ENCODE assay signal across 20 mouse cellular contexts in the genomic region with DNA sequence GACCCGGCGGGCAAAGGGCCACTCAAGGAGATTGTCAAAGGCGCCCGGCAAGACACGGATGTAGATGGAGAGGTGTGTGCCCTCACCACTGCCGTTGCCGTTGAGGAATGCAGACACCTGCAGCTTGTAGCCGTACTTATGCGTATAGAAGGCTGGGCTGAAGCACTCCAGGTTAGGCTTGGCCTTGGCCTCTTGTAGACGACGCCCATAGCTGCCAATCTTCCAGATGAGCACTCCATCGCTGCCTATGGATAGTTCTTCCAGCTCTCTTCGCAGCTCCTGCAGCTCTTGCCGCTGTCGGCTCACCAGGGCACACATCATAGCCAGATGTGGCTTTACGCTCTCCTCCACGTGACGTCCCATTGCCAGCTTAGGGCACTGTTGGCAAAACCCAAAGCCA. TPM values are rescaled to one million over a fixed set of nuclear protein-coding genes. Genes with fewer than 3 reads are reported as not detected.
DNase-seq lines count a peak whose midpoint lies in the region; ATAC-seq and TF ChIP-seq lines count a peak whose summit lies in the region.
"Had no signal": no experiment of that assay in that cellular context is flagged by ENCODE, and none has a peak within 500 bp of the region (broad histone marks: within the 10 kb centered on the region; RNA-seq: fewer than 3 reads in every experiment).

No protein-coding gene starts in this region.

- WGBS in kidney, adult 2 months, result 59% methylated on average over 18 of the region's 18 CpGs
- WGBS in lung, postnatal 0 days, result 73% methylated on average over 18 of the region's 18 CpGs
- WGBS in limb, embryonic 15.5 days, result 86% methylated on average over 18 of the region's 18 CpGs

- DNase-seq in cerebellum, adult 9-11 months, result peak; percentile 36
- no peak for DNase-seq in kidney, adult 2 months
- no peak for DNase-seq in kidney, postnatal 14 days
- no peak for DNase-seq in lung, postnatal 0 days (ENCODE audit: low spot score)
- no peak for DNase-seq in lung, postnatal 14 days
- no peak for DNase-seq in T-cell, adult 2 months (ENCODE audit: low spot score)
- DNase-seq: adrenal gland, adult 2 months; cerebellum, postnatal 10 days; kidney, adult 18-20 months; liver, embryonic 13.5 days; retina, postnatal 1 day had no signal

- no peak overlapping the region for H3K4me3 ChIP-seq in kidney, adult 2 months (ENCODE audit: insufficient read depth, low read depth, low read length)
- H3K4me3 ChIP-seq in lung, postnatal 0 days (ENCODE audit: low read depth, low read length), result no peak overlapping the region
- no peak overlapping the region for H3K4me3 ChIP-seq in limb, embryonic 15.5 days
- H3K4me3 ChIP-seq: embryonic facial prominence, embryonic 13.5 days; heart, embryonic 13.5 days; liver, embryonic 13.5 days; lung, embryonic 15.5 days; midbrain, embryonic 12.5 days had no signal

- no peak overlapping the region for H3K4me2 ChIP-seq in lung, postnatal 0 days (replicated peaks; ENCODE audit: low read depth, low read length)
- H3K4me2 ChIP-seq in limb, embryonic 15.5 days, result no peak overlapping the region
- H3K4me2 ChIP-seq: embryonic facial prominence, embryonic 13.5 days; heart, embryonic 13.5 days; liver, embryonic 13.5 days; lung, embryonic 15.5 days; midbrain, embryonic 12.5 days had no signal

- H3K4me1 ChIP-seq in kidney, adult 2 months (ENCODE audit: control insufficient read depth, insufficient read depth, low read length), result peaks cover 31% of the 10 kb centered on the region
- H3K4me1 ChIP-seq in lung, postnatal 0 days (ENCODE audit: insufficient read depth, low read depth, low read length), result peaks cover 14% of the 10 kb centered on the region; the same call in 1 of the 2 replicates
- H3K4me1 ChIP-seq in limb, embryonic 15.5 days, result peaks cover 52% of the 10 kb centered on the region

- TF ChIP-seq POLR2A in kidney, adult 2 months (IDR thresholded peaks at IDR 0.05; ENCODE audit: low read depth, low read length), result no peak

- no peaks in the 10 kb centered on the region for H3K9me3 ChIP-seq in lung, postnatal 0 days (ENCODE audit: low read length)
- H3K9me3 ChIP-seq in limb, embryonic 15.5 days, result no peaks in the 10 kb centered on the region
- H3K9me3 ChIP-seq: embryonic facial prominence, embryonic 13.5 days; heart, embryonic 13.5 days; liver, embryonic 13.5 days; lung, embryonic 15.5 days; midbrain, embryonic 12.5 days had no signal

- H3K27ac ChIP-seq in kidney, adult 2 months (ENCODE audit: insufficient read depth, low read depth, low read length), result peak overlapping the region; percentile 64; the same call in 1 of the 2 replicates
- 0 out of 2 replicates have a peak overlapping the region, but pooled peaks have one; percentile 12 for H3K27ac ChIP-seq in lung, postnatal 0 days (ENCODE audit: low read length)
- H3K27ac ChIP-seq in limb, embryonic 15.5 days, result 0 out of 2 replicates have a peak overlapping the region, but pooled peaks have one; percentile 11
- H3K27ac ChIP-seq: heart, embryonic 13.5 days; hindbrain, postnatal 0 days; midbrain, embryonic 12.5 days had no signal

- ATAC-seq in cerebellum, adult (ENCODE audit: insufficient number of reproducible peaks, low FRiP score, low TSS enrichment), result no peak
- ATAC-seq in lung, postnatal 0 days, result no peak
- ATAC-seq in limb, embryonic 15.5 days (ENCODE audit: insufficient number of reproducible peaks, low FRiP score, low TSS enrichment, low read depth), result no peak
- ATAC-seq: CD4-positive, CD25-positive, alpha-beta regulatory T cell, adult 4 months; forebrain, embryonic 16.5 days; hindbrain, postnatal 0 days had no signal

- H3K36me3 ChIP-seq in kidney, adult 2 months (ENCODE audit: control insufficient read depth, insufficient read depth, low read length), result peaks cover 4% of the 10 kb centered on the region
- H3K36me3 ChIP-seq in lung, postnatal 0 days (ENCODE audit: insufficient read depth, low read length), result no peaks in the 10 kb centered on the region
- H3K36me3 ChIP-seq in limb, embryonic 15.5 days, result peaks cover 61% of the 10 kb centered on the region

- no peak for TF ChIP-seq CTCF in kidney, adult 2 months (conservative IDR thresholded peaks at IDR 0.05; ENCODE audit: insufficient read depth, insufficient read length, low read depth, low read length)
- no peak for TF ChIP-seq CTCF in lung, postnatal 0 days (IDR thresholded peaks at IDR 0.05)

- H3K9ac ChIP-seq in lung, postnatal 0 days (replicated peaks; ENCODE audit: low read depth), result no peak overlapping the region
- H3K9ac ChIP-seq in limb, embryonic 15.5 days, result no peak overlapping the region
- H3K9ac ChIP-seq: embryonic facial prominence, embryonic 13.5 days; heart, embryonic 13.5 days; liver, embryonic 13.5 days; lung, embryonic 15.5 days; midbrain, embryonic 12.5 days had no signal

- H3K27me3 ChIP-seq in kidney, adult 2 months (replicated peaks; ENCODE audit: control insufficient read depth, insufficient read depth, low read length), result no peaks in the 10 kb centered on the region
- no peaks in the 10 kb centered on the region for H3K27me3 ChIP-seq in lung, postnatal 0 days (replicated peaks; ENCODE audit: insufficient read depth, low read length)
- H3K27me3 ChIP-seq in limb, embryonic 15.5 days, result no peaks in the 10 kb centered on the region
- H3K27me3 ChIP-seq: embryonic facial prominence, embryonic 13.5 days; heart, embryonic 13.5 days; liver, embryonic 13.5 days; lung, embryonic 15.5 days; midbrain, embryonic 12.5 days had no signal

- TF ChIP-seq EP300 in lung, postnatal 0 days (IDR thresholded peaks at IDR 0.05), result no peak

RNA-seq across cellular contexts. Expression of a gene that starts 5.2 kb away (rescaled TPM):
- polyA plus RNA-seq in kidney, adult 2 months (2012; rRNA removed), result 108 and 126 TPM in 2 replicates
- polyA plus RNA-seq in lung, postnatal 0 days (2015; fragmentation: Nextera tagmentation; extraction: Ambion mirVana), result 33.0 and 33.9 TPM in 2 replicates
- polyA plus RNA-seq in limb, embryonic 15.5 days (2015; fragmentation: Nextera tagmentation; extraction: Ambion mirVana), result 65.6 and 67.0 TPM in 2 replicates

RNA-seq across cellular contexts. Expression of a gene that starts 16.3 kb away (rescaled TPM):
- 18.3 and 24.6 TPM in 2 replicates for polyA plus RNA-seq in kidney, adult 2 months (2012; rRNA removed)
- 11.7 and 14.4 TPM in 2 replicates for polyA plus RNA-seq in lung, postnatal 0 days (2015; fragmentation: Nextera tagmentation; extraction: Ambion mirVana)
- 15.4 and 16.2 TPM in 2 replicates for polyA plus RNA-seq in limb, embryonic 15.5 days (2015; fragmentation: Nextera tagmentation; extraction: Ambion mirVana)

RNA-seq across cellular contexts. Expression of a gene that starts 16.3 kb away (rescaled TPM):
- polyA plus RNA-seq in kidney, adult 2 months (2012; rRNA removed), result 78.2 and 144 TPM in 2 replicates
- 18.2 and 20.0 TPM in 2 replicates for polyA plus RNA-seq in lung, postnatal 0 days (2015; fragmentation: Nextera tagmentation; extraction: Ambion mirVana)
- polyA plus RNA-seq in limb, embryonic 15.5 days (2015; fragmentation: Nextera tagmentation; extraction: Ambion mirVana), result 31.3 and 32.0 TPM in 2 replicates

RNA-seq across cellular contexts. Expression of a gene that starts 23.2 kb away (rescaled TPM):
- polyA plus RNA-seq in kidney, adult 2 months (2012; rRNA removed), result 153 and 278 TPM in 2 replicates
- 991 and 1,079 TPM in 2 replicates for polyA plus RNA-seq in lung, postnatal 0 days (2015; fragmentation: Nextera tagmentation; extraction: Ambion mirVana)
- 1,208 and 1,454 TPM in 2 replicates for polyA plus RNA-seq in limb, embryonic 15.5 days (2015; fragmentation: Nextera tagmentation; extraction: Ambion mirVana)

RNA-seq across cellular contexts. Expression of a gene that starts 28.1 kb away (rescaled TPM):
- polyA plus RNA-seq in kidney, adult 2 months (2012; rRNA removed), result 78.1 and 92.4 TPM in 2 replicates
- 103 and 104 TPM in 2 replicates for polyA plus RNA-seq in lung, postnatal 0 days (2015; fragmentation: Nextera tagmentation; extraction: Ambion mirVana)
- polyA plus RNA-seq in limb, embryonic 15.5 days (2015; fragmentation: Nextera tagmentation; extraction: Ambion mirVana), result 153 and 164 TPM in 2 replicates
- polyA plus RNA-seq: CD4-positive, CD25-positive, alpha-beta regulatory T cell, adult 4 months had no signal

Comparison
In these comparisons a context has a peak if more than half of its experiments do, and no peak if none do; other contexts are left out.
1. H3K27ac ChIP-seq: peak in every context shown above with its lines; median percentile 64 in kidney, adult 2 months; 12 in lung, postnatal 0 days; 11 in limb, embryonic 15.5 days.